Comparison of ENCODE assay signal across 13 mouse cellular contexts in genomic region chr10:86947541-86947940, GRCm38 (mm10).
DNase-seq lines count a peak whose midpoint lies in the region; ATAC-seq and TF ChIP-seq lines count a peak whose summit lies in the region.
"Had no signal": no experiment of that assay in that cellular context is flagged by ENCODE, and none has a peak within 500 bp of the region (broad histone marks: within the 10 kb centered on the region; RNA-seq: fewer than 3 reads in every experiment).

No protein-coding gene starts in this region.

- no peak overlapping the region for H3K4me2 ChIP-seq in liver, embryonic 11.5 days
- peak overlapping the region; percentile 47 for H3K4me2 ChIP-seq in embryonic facial prominence, embryonic 13.5 days
- peak overlapping the region; percentile 29; the same call in 1 of the 2 replicates for H3K4me2 ChIP-seq in stomach, embryonic 16.5 days (ENCODE audit: low read depth, low read length)

- no peak for ATAC-seq in liver, embryonic 11.5 days (replicated peaks; ENCODE audit: low FRiP score)
- no peak for ATAC-seq in embryonic facial prominence, embryonic 13.5 days (ENCODE audit: insufficient number of reproducible peaks, insufficient read depth, low FRiP score, low TSS enrichment, low read depth)
- ATAC-seq in stomach, embryonic 16.5 days (ENCODE audit: insufficient read depth, low FRiP score) = peak; percentile 62; the same call in 1 of the 2 replicates
- no peak for ATAC-seq in erythroid progenitor cell, adult 5-6 weeks (replicated peaks; ENCODE audit: low FRiP score, poor library complexity, severe bottlenecking)

- H3K27ac ChIP-seq in liver, adult 2 months (replicated peaks; ENCODE audit: insufficient read depth, low read depth, low read length) = peak overlapping the region; percentile 37; the same call in 1 of the 2 replicates
- H3K27ac ChIP-seq in liver, embryonic 11.5 days (ENCODE audit: low read depth, low read length) = no peak overlapping the region
- H3K27ac ChIP-seq in embryonic facial prominence, embryonic 13.5 days = no peak overlapping the region
- H3K27ac ChIP-seq in stomach, embryonic 16.5 days (ENCODE audit: low read length) = no peak overlapping the region
- H3K27ac ChIP-seq: embryonic facial prominence, embryonic 15.5 days; limb, embryonic 12.5 days had no signal

- TF ChIP-seq CTCF in liver, adult 2 months (IDR thresholded peaks at IDR 0.05; ENCODE audit: low read depth, low read length) = no peak

- WGBS in liver, adult 2 months = 33% methylated on average over 2 of the region's 2 CpGs
- WGBS in liver, embryonic 11.5 days = 59% methylated on average over 2 of the region's 2 CpGs
- 49% methylated on average over 2 of the region's 2 CpGs for WGBS in embryonic facial prominence, embryonic 13.5 days
- WGBS in stomach, embryonic 16.5 days = 47% methylated on average over 2 of the region's 2 CpGs

- DNase-seq in embryo, embryonic 10.5 days (ENCODE audit: low spot score) = peak; percentile 7
- DNase-seq in embryo, embryonic 9.5 days (ENCODE audit: extremely low spot score) = no peak
- DNase-seq in liver, adult 2 months (ENCODE audit: extremely low read depth, low read depth, low spot score) = peak; percentile 94
- no peak for DNase-seq in liver, embryonic 11.5 days (ENCODE audit: low spot score)
- DNase-seq in lung, postnatal 4 days = no peak
- DNase-seq: cerebellum, adult 11-12 months; lung, postnatal 36 days; thymus, postnatal 4 days had no signal

- no peaks in the 10 kb centered on the region for H3K36me3 ChIP-seq in liver, adult 2 months (ENCODE audit: control insufficient read depth, insufficient read depth, low read length)
- no peaks in the 10 kb centered on the region for H3K36me3 ChIP-seq in liver, embryonic 11.5 days (ENCODE audit: control insufficient read depth, insufficient read depth, low read length)
- no peaks in the 10 kb centered on the region for H3K36me3 ChIP-seq in embryonic facial prominence, embryonic 13.5 days
- H3K36me3 ChIP-seq in stomach, embryonic 16.5 days (ENCODE audit: control insufficient read depth, insufficient read depth, low read length) = no peaks in the 10 kb centered on the region
- H3K36me3 ChIP-seq: embryonic facial prominence, embryonic 15.5 days; limb, embryonic 12.5 days had no signal

- TF ChIP-seq POLR2A in liver, adult 2 months (IDR thresholded peaks at IDR 0.05; ENCODE audit: extremely low read depth, insufficient read depth, low read length) = no peak

- H3K4me1 ChIP-seq in liver, adult 2 months (ENCODE audit: control insufficient read depth, insufficient read depth, low read length) = peaks cover 7% of the 10 kb centered on the region
- H3K4me1 ChIP-seq in liver, embryonic 11.5 days (replicated peaks; ENCODE audit: control insufficient read depth, insufficient read depth, low read length) = no peaks in the 10 kb centered on the region
- peaks cover 9% of the 10 kb centered on the region for H3K4me1 ChIP-seq in embryonic facial prominence, embryonic 13.5 days
- H3K4me1 ChIP-seq in stomach, embryonic 16.5 days (ENCODE audit: control insufficient read depth, insufficient read depth, low read length) = 0 out of 2 replicates have a peak, but pooled peaks cover 4% of the 10 kb centered on the region
- H3K4me1 ChIP-seq: embryonic facial prominence, embryonic 15.5 days had no signal

- no peaks in the 10 kb centered on the region for H3K79me2 ChIP-seq in liver, adult 2 months (ENCODE audit: control insufficient read depth, insufficient read depth, low read length)

- no peaks in the 10 kb centered on the region for H3K27me3 ChIP-seq in liver, adult 2 months (ENCODE audit: control insufficient read depth, insufficient read depth, low read length)
- H3K27me3 ChIP-seq in liver, embryonic 11.5 days (replicated peaks; ENCODE audit: control insufficient read depth, insufficient read depth, low read length) = no peaks in the 10 kb centered on the region
- H3K27me3 ChIP-seq in embryonic facial prominence, embryonic 13.5 days = no peaks in the 10 kb centered on the region
- H3K27me3 ChIP-seq in stomach, embryonic 16.5 days (ENCODE audit: control insufficient read depth, insufficient read depth, low read length) = no peaks in the 10 kb centered on the region
- H3K27me3 ChIP-seq: embryonic facial prominence, embryonic 15.5 days; limb, embryonic 12.5 days had no signal

- H3K9me3 ChIP-seq in liver, embryonic 11.5 days (ENCODE audit: control insufficient read depth, low read length) = no peaks in the 10 kb centered on the region
- H3K9me3 ChIP-seq in embryonic facial prominence, embryonic 13.5 days = no peaks in the 10 kb centered on the region
- no peaks in the 10 kb centered on the region for H3K9me3 ChIP-seq in stomach, embryonic 16.5 days (replicated peaks; ENCODE audit: control insufficient read depth, low read length)
- H3K9me3 ChIP-seq: embryonic facial prominence, embryonic 15.5 days; limb, embryonic 12.5 days had no signal

- peak overlapping the region; percentile 27; the same call in 1 of the 2 replicates for H3K9ac ChIP-seq in liver, adult 2 months (ENCODE audit: low read depth, low read length)
- no peak overlapping the region for H3K9ac ChIP-seq in liver, embryonic 11.5 days (ENCODE audit: low read depth, low read length)
- H3K9ac ChIP-seq in embryonic facial prominence, embryonic 13.5 days = peak overlapping the region; percentile 44; the same call in 1 of the 2 replicates
- H3K9ac ChIP-seq in stomach, embryonic 16.5 days (ENCODE audit: low read length) = no peak overlapping the region
- H3K9ac ChIP-seq: embryonic facial prominence, embryonic 15.5 days; limb, embryonic 12.5 days had no signal

- no peak overlapping the region for H3K4me3 ChIP-seq in liver, adult 2 months (ENCODE audit: insufficient read depth, low read depth, low read length)
- no peak overlapping the region for H3K4me3 ChIP-seq in liver, embryonic 11.5 days (ENCODE audit: low read depth, low read length)
- H3K4me3 ChIP-seq in embryonic facial prominence, embryonic 13.5 days = no peak overlapping the region
- H3K4me3 ChIP-seq in stomach, embryonic 16.5 days (replicated peaks; ENCODE audit: low read length) = no peak overlapping the region
- H3K4me3 ChIP-seq: embryonic facial prominence, embryonic 15.5 days; limb, embryonic 12.5 days had no signal

Comparison
In these comparisons a context has a peak if more than half of its experiments do, and no peak if none do; other contexts are left out.
1. DNase-seq: peak in embryo, embryonic 10.5 days (single experiment) and liver, adult 2 months (single experiment); none in embryo, embryonic 9.5 days (single experiment), liver, embryonic 11.5 days (single experiment) and lung, postnatal 4 days (0 of 2).
2. H3K9ac ChIP-seq: peak in liver, adult 2 months (single experiment) and embryonic facial prominence, embryonic 13.5 days (single experiment); none in liver, embryonic 11.5 days (single experiment) and stomach, embryonic 16.5 days (single experiment).